Mouse (Mus musculus) heart, embryonic 12.5 days (tissue): ENCODE data around the gene Pir. TPM values are rescaled to one million over a fixed set of nuclear protein-coding genes. Genes with fewer than 3 reads are reported as not detected.

ENCODE experiments used
- ATAC-seq: fragments of 200-750 bp; cut with Nextera tagmentation; 2 replicates; pipeline ENCODE4 v1.8.0; 2017; ENCODE audit warnings: moderate TSS enrichment, moderate library complexity; ENCODE audit not compliant: insufficient number of reproducible peaks, low FRiP score
- H3K27ac ChIP-seq: fragments of 300-500 bp; sonication (generic); 2 replicates; pipeline ENCODE4 v1.5.1; 2016; ENCODE audit warnings: mild to moderate bottlenecking, moderate library complexity; ENCODE audit not compliant: poor library complexity, severe bottlenecking
- H3K27me3 ChIP-seq: fragments of 300-500 bp; sonication (generic); replicated peaks from 2 replicates; pipeline ENCODE4 v1.6.1; 2016; ENCODE audit warnings: mild to moderate bottlenecking, moderate library complexity
- H3K36me3 ChIP-seq: fragments of 300-500 bp; sonication (generic); 2 replicates; pipeline ENCODE4 v1.6.1; 2016; ENCODE audit warnings: mild to moderate bottlenecking, moderate library complexity
- H3K4me1 ChIP-seq: fragments of 300-500 bp; sonication (generic); replicated peaks from 2 replicates; pipeline ENCODE4 v1.6.1; 2016; ENCODE audit warnings: mild to moderate bottlenecking
- H3K4me2 ChIP-seq: fragments of 300-500 bp; sonication (generic); 2 replicates; pipeline ENCODE4 v1.6.1; 2016; ENCODE audit warnings: mild to moderate bottlenecking, moderate library complexity
- H3K4me3 ChIP-seq: fragments of 300-500 bp; sonication (generic); 2 replicates; pipeline ENCODE4 v1.5.1; 2016; ENCODE audit warnings: mild to moderate bottlenecking
- H3K9ac ChIP-seq: fragments of 300-500 bp; sonication (generic); 2 replicates; pipeline ENCODE4 v1.6.1; 2016; ENCODE audit warnings: mild to moderate bottlenecking, moderate library complexity
- H3K9me3 ChIP-seq: fragments of 300-500 bp; sonication (generic); replicated peaks from 2 replicates; pipeline ENCODE4 v1.6.1; 2016; ENCODE audit warnings: mild to moderate bottlenecking, moderate library complexity
- WGBS: fragments of 180-500 bp; shearing (Covaris S2); methylation state at CpG from one replicate; pipeline ENCODE4 v1.1.7; 2016; 5-methylcytosine and 5-hydroxymethylcytosine counted together
- polyA plus RNA-seq: library from polyadenylated mRNA; unstranded; fragments of >200 nt; fragmentation: Nextera tagmentation; extraction: Ambion mirVana; gene quantifications from 2 replicates; pipeline ENCODE4 v1.2.1, GENCODE M21; 2016

Pir gene
- polyA plus RNA-seq, 1 experiment from 2014 or later = 9.2 TPM

GRCm38 (mm10) chrX:164338591-164338990, 69.4 kb downstream of the Pir start:
- H3K4me3 ChIP-seq = no peak overlapping the region
- no peak overlapping the region for H3K4me2 ChIP-seq
- WGBS = 75% methylated on average over 4 of the region's 4 CpGs
- H3K9me3 ChIP-seq = no peaks in the 10 kb centered on the region
- H3K9ac ChIP-seq = no peak overlapping the region
- no peak overlapping the region for H3K27ac ChIP-seq
- H3K36me3 ChIP-seq = no peaks in the 10 kb centered on the region
- ATAC-seq = no peak
- no peaks in the 10 kb centered on the region for H3K4me1 ChIP-seq
- no peaks in the 10 kb centered on the region for H3K27me3 ChIP-seq

DNA sequence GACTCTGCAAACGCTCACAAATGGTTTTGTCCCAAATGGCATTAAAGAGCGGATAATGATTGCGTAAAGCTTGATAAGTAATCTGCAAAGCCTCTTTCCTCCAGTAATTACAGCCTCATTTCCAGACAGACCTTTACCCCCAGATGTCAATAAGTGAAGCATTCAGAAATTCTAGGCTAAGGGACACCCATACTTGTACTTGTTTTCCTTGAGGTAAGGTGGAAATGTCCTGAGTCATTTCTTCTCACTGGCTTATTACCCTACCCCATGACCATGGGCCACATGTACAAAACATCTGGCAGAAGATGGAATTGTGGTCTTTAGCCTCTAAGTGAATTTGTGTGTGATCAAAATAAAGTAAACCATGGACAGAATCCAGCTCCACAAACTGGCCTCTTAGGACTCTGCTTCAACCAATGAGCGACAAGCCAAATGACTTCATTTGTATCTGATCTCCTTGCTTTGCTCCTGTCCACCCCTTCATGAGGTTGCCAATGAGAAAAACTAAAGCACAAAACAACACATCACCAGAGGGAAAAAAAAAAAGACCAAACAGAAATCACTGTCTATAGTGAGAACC, 76.3 kb downstream of the Pir start:
- ATAC-seq = no peak
- H3K27me3 ChIP-seq = no peaks in the 10 kb centered on the region
- no peaks in the 10 kb centered on the region for H3K9me3 ChIP-seq
- no peak overlapping the region for H3K9ac ChIP-seq
- no peak overlapping the region for H3K4me3 ChIP-seq
- H3K36me3 ChIP-seq = no peaks in the 10 kb centered on the region
- no peak overlapping the region for H3K27ac ChIP-seq
- H3K4me2 ChIP-seq = no peak overlapping the region
- WGBS = 78% methylated on average over 4 of the region's 4 CpGs
- no peaks in the 10 kb centered on the region for H3K4me1 ChIP-seq

DNA sequence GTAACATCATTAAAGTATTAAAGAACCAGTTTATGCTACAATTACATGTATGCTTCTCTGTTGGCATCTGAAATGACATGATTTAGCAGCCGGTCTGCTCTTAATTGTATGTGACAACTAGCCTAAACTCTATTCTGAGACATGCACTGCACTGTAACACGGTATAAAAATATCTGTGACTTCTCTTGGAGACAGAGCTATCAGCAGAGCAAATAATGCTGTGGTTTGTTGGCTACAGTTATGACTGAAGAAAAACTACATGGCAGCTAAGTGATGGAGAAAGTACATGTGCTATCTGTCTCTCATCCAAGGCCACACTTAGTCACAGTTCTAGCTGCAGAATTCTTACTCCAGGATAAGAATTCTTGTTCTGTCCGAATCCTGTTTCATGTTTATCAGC, 79.8 kb downstream of the Pir start:
- no peaks in the 10 kb centered on the region for H3K36me3 ChIP-seq
- no peak for ATAC-seq
- no peaks in the 10 kb centered on the region for H3K9me3 ChIP-seq
- no peak overlapping the region for H3K4me3 ChIP-seq
- H3K9ac ChIP-seq = no peak overlapping the region
- no peaks in the 10 kb centered on the region for H3K27me3 ChIP-seq
- H3K4me1 ChIP-seq = no peaks in the 10 kb centered on the region
- H3K4me2 ChIP-seq = no peak overlapping the region
- WGBS = 45% methylated on average over 3 of the region's 3 CpGs
- no peak overlapping the region for H3K27ac ChIP-seq

GRCm38 (mm10) chrX:164365153-164365865, 96.1 kb downstream of the Pir start:
- no peak for ATAC-seq

DNA sequence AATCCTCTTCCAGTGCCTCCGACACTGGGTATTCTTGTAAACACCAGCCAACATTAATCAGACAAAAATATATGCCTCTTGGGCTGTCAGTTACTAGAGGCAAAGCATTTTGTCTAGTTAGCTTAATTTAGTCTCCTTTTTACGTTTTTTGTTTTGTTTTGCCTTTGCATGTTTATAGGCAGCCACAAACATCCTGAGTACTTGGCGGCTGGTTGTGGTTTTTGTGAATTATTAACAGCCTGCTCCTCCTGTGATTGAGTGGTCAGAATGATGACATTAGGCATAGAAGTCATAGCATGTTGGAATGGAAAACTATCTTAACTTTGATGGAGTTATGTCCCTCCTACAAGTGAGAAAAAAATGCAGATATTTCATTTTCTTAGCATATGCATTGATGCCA, 101.4 kb downstream of the Pir start:
- Histone ChIP-seq H3K27me3 (no peaks in the 10 kb centered on the region), H3K9me3 (no peaks in the 10 kb centered on the region), H3K27ac (no peak overlapping the region), H3K4me1 (no peaks in the 10 kb centered on the region), H3K4me3 (no peak overlapping the region), H3K36me3 (no peaks in the 10 kb centered on the region), H3K4me2 (no peak overlapping the region), H3K9ac (no peak overlapping the region)
- ATAC-seq = no peak
- WGBS = 81% methylated on average over 3 of the region's 3 CpGs

More at GRCm38 (mm10) chrX:164365153-164365865, 96.1 kb downstream of the Pir start:
- 83% methylated on average over 4 of the region's 4 CpGs for WGBS
- no peaks in the 10 kb centered on the region for H3K4me1 ChIP-seq
- no peak overlapping the region for H3K4me2 ChIP-seq
- no peak overlapping the region for H3K9ac ChIP-seq
- H3K9me3 ChIP-seq = no peaks in the 10 kb centered on the region
- H3K27ac ChIP-seq = no peak overlapping the region
- H3K4me3 ChIP-seq = no peak overlapping the region
- no peaks in the 10 kb centered on the region for H3K36me3 ChIP-seq
- H3K27me3 ChIP-seq = no peaks in the 10 kb centered on the region

DNA sequence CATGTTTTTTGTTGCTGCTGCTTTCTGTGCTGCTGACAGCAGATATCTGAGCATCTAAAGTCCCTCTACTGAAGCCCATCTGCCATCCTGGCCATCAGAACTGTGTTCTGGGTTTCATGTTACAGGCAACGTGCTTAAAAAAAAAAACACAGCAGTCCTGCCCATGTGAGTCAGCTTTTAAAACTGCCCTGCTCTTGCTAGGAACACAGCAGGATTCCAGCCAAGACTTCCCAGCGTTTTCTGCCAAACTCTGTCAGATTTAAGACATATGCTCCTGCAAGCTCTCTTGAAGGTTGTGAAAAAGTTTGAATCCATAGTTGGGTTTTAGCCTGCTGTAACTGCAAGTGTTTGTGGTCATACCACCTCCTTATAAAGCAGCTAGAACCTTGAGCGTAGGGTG, 103.9 kb downstream of the Pir start, which contains the start of gene Vegfd:
Gene Vegfd, plus strand, starts transcription at position 298 of the 400 bp plus-strand sequence.
- Histone ChIP-seq H3K27ac (0 out of 2 replicates have a peak within 1 kb of the TSS, but pooled peaks have one; percentile 27), H3K27me3 (no peaks in the 10 kb centered on the region), H3K36me3 (no peaks in the 10 kb centered on the region), H3K4me2 (no peak within 1 kb of the TSS), H3K9me3 (no peaks in the 10 kb centered on the region), H3K4me1 (no peaks in the 10 kb centered on the region), H3K4me3 (no peak within 1 kb of the TSS), H3K9ac (no peak within 1 kb of the TSS)
- ATAC-seq = no peak
- 14% methylated on average over 3 of the region's 3 CpGs for WGBS

DNA sequence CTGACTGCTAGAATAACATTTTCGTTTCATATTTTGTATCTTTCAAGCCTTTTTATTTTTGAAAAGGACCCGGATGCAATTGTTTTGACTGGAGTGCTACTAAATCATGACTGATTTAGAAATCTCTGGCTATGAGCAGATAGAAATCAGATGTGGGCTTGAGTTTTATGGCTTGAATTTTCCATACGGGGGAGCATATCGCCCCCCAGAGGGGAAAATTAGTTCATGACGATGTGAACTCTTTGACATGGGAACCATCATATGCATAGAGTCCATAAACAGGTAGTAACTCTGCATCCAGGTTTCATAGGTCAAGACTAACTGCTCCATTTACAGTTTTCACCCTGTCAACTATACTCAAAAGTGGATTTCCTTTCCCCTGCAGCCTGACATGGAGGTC, 105.4 kb downstream of the Pir start:
- Histone ChIP-seq H3K9me3 (no peaks in the 10 kb centered on the region), H3K27ac (no peak overlapping the region), H3K4me3 (no peak overlapping the region), H3K36me3 (no peaks in the 10 kb centered on the region), H3K4me1 (no peaks in the 10 kb centered on the region), H3K4me2 (no peak overlapping the region), H3K27me3 (no peaks in the 10 kb centered on the region), H3K9ac (no peak overlapping the region)
- no peak for ATAC-seq
- WGBS = 52% methylated on average over 5 of the region's 5 CpGs

GRCm38 (mm10) chrX:164379721-164380120, 110.5 kb downstream of the Pir start:
- Histone ChIP-seq H3K27ac (no peak overlapping the region), H3K9me3 (no peaks in the 10 kb centered on the region; the same call in 1 of the 2 replicates), H3K9ac (no peak overlapping the region), H3K4me3 (no peak overlapping the region), H3K36me3 (no peaks in the 10 kb centered on the region), H3K4me2 (no peak overlapping the region), H3K4me1 (no peaks in the 10 kb centered on the region), H3K27me3 (no peaks in the 10 kb centered on the region)
- ATAC-seq = no peak
- 72% methylated on average over 4 of the region's 4 CpGs for WGBS

DNA sequence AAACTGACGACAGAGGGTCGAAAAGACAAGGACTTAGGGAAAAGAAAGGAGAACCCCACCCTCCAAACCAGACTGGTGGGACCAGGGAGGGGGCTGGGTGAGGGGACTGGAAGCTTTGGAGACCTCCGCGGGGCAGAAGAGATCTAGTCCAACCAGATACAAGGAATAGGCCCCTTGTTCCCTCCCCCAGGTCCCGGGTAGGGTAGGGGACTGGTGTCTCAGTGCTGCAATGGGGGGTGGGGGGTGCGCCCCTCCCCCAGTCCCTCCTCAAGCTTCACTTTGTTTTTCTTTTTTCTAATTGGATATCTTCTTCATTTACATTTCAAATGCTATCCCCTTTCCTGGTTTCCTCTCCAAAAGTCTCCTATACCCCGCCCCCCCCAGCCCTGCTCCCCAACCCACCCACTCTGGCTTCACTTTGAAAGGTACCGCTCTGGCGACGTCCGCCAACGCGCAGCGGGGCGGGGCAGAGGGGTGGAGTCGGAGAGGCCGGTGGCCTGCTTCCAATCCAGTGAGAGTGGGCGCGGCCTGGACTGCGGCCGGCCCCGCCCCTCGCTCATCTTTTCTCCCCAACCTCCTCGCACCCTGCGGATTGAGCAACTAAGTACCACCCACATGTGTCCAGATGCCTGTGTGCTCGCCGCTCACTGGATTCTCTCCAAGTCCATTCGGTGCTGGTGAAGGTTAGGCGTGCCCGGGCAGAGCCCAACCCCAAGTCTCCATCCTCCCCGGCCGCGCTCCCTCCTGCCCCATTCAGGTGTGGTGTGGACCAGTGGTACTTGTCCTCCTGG, 112.6 kb downstream of the Pir start:
- peak; percentile 97 for ATAC-seq
- Histone ChIP-seq H3K27ac (no peak overlapping the region), H3K4me2 (peak overlapping the region; percentile 84), H3K4me1 (no peaks in the 10 kb centered on the region), H3K9me3 (no peaks in the 10 kb centered on the region; the same call in 1 of the 2 replicates), H3K27me3 (no peaks in the 10 kb centered on the region), H3K4me3 (peak overlapping the region; percentile 49), H3K9ac (0 out of 2 replicates have a peak overlapping the region, but pooled peaks have one; percentile 45), H3K36me3 (no peaks in the 10 kb centered on the region)
- 16% methylated on average over 31 of the region's 33 CpGs for WGBS

- no peaks in the 10 kb centered on the region for H3K36me3 ChIP-seq
- H3K9me3 ChIP-seq = no peaks in the 10 kb centered on the region
- no peak overlapping the region for H3K27ac ChIP-seq
- H3K4me3 ChIP-seq = no peak overlapping the region
- H3K27me3 ChIP-seq = no peaks in the 10 kb centered on the region
- ATAC-seq = no peak
- H3K4me1 ChIP-seq = no peaks in the 10 kb centered on the region
- no peak overlapping the region for H3K9ac ChIP-seq
- H3K4me2 ChIP-seq = no peak overlapping the region
- 65% methylated on average over 4 of the region's 4 CpGs for WGBS
Observed at GRCm38 (mm10) chrX:164394091-164394490, 124.9 kb downstream of the Pir start.

DNA sequence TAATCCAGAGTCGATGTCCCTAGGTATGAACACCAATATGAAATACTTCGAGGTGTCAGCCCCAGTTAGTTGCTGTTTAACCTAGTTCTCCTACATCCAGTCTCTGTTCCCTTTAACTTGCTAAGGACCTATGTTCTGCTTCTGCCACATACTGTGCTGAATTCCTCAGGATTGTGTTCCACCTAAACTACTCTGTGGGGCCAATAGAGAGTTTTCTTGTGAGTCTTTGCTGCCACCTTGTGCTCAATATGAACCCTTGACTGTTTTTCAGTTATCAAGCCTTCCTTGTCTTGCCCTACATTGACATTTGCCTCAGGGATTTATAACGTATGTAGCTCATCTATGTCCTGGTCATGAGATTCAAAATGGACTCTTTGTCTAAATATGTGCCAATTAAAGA, 129.3 kb downstream of the Pir start:
- WGBS = 55% methylated on average over 3 of the region's 3 CpGs
- no peaks in the 10 kb centered on the region for H3K36me3 ChIP-seq
- no peak overlapping the region for H3K27ac ChIP-seq
- H3K4me2 ChIP-seq = no peak overlapping the region
- no peak overlapping the region for H3K9ac ChIP-seq
- no peaks in the 10 kb centered on the region for H3K27me3 ChIP-seq
- no peaks in the 10 kb centered on the region for H3K9me3 ChIP-seq
- ATAC-seq = no peak
- no peaks in the 10 kb centered on the region for H3K4me1 ChIP-seq
- H3K4me3 ChIP-seq = no peak overlapping the region
